Mouse (Mus musculus) stomach, embryonic 14.5 days (tissue): ENCODE measurements around the gene Elf1. TPM values are rescaled to one million over a fixed set of nuclear protein-coding genes. Genes with fewer than 3 reads are reported as not detected.

Source experiments
- ATAC-seq: fragments of 200-750 bp; cut with Nextera tagmentation; 2 replicates; pipeline ENCODE4 v1.8.0; 2017; ENCODE audit warnings: low read depth, moderate TSS enrichment; ENCODE audit not compliant: insufficient number of reproducible peaks, insufficient read depth, low FRiP score
- H3K27ac ChIP-seq: fragments of 300-500 bp; sonication (generic); 2 replicates; pipeline ENCODE4 v1.5.1; 2014; ENCODE audit warnings: mild to moderate bottlenecking, low read length, moderate library complexity, mixed read lengths
- H3K27me3 ChIP-seq: fragments of 300-500 bp; sonication (generic); 2 replicates; pipeline ENCODE4 v1.6.1; 2014; ENCODE audit warnings: low read length, control low read depth, mixed read lengths; ENCODE audit not compliant: control insufficient read depth, insufficient read depth
- H3K36me3 ChIP-seq: fragments of 300-500 bp; sonication (generic); 2 replicates; pipeline ENCODE4 v1.6.1; 2014; ENCODE audit warnings: mild to moderate bottlenecking, control low read depth, low read length, moderate library complexity, mixed read lengths; ENCODE audit not compliant: control insufficient read depth, insufficient read depth
- H3K4me1 ChIP-seq: fragments of 300-500 bp; sonication (generic); 2 replicates; pipeline ENCODE4 v1.6.1; 2014; ENCODE audit warnings: low read length, control low read depth, mixed read lengths; ENCODE audit not compliant: control insufficient read depth, insufficient read depth
- H3K4me2 ChIP-seq: fragments of 300-500 bp; sonication (generic); replicated peaks from 2 replicates; pipeline ENCODE4 v1.6.1; 2014; ENCODE audit warnings: low read depth, low read length, control low read depth
- H3K4me3 ChIP-seq: fragments of 300-500 bp; sonication (generic); 2 replicates; pipeline ENCODE4 v1.5.1; 2014; ENCODE audit warnings: low read depth, low read length, control low read depth
- H3K9ac ChIP-seq: fragments of 300-500 bp; sonication (generic); replicated peaks from 2 replicates; pipeline ENCODE4 v1.6.1; 2014; ENCODE audit warnings: low read depth, mild to moderate bottlenecking, control low read depth, low read length, moderate library complexity, mixed read lengths
- H3K9me3 ChIP-seq: fragments of 300-500 bp; sonication (generic); 2 replicates; pipeline ENCODE4 v1.6.1; 2016; ENCODE audit warnings: low read depth, low read length, control low read depth; ENCODE audit not compliant: control insufficient read depth
- WGBS: fragments of 180-500 bp; shearing (Covaris S2); extraction: QIAGEN DNeasy Blood & Tissue Kit; methylation state at CpG from one replicate; pipeline ENCODE4 v1.1.7; 2014; 5-methylcytosine and 5-hydroxymethylcytosine counted together
- polyA plus RNA-seq: library from polyadenylated mRNA; unstranded; fragments of >200 nt; fragmentation: Nextera tagmentation; extraction: Ambion mirVana; gene quantifications from 2 replicates; pipeline ENCODE4 v1.2.1, GENCODE M21; 2014

Gene Elf1
- polyA plus RNA-seq, 1 experiment from 2014 or later, result 25.8 TPM

DNA sequence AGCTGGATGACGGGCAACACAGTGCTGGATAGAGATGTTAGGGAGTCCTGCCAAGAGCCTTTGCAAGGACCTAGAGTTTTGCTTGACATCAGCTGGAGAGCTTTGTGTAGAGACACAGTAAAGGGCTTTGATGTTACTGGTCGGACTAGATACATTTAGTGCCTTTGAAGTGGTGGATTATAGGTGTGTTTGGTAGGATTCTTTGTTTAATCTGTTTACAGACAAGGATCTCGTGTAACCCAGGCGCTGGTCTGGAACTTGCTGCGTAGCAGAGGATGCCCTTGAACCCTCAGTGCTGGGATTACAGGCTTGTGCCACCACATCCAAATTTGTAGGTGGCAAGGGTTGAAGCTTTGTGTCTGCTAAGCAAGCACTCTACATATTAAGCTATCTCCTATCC is 113.1 kb downstream of the Elf1 start:
- no peak overlapping the region for H3K27ac ChIP-seq
- no peak for ATAC-seq
- H3K9ac ChIP-seq, result no peak overlapping the region
- H3K27me3 ChIP-seq, result no peaks in the 10 kb centered on the region
- H3K4me1 ChIP-seq, result no peaks in the 10 kb centered on the region
- 85% methylated on average over 5 of the region's 5 CpGs for WGBS
- no peak overlapping the region for H3K4me2 ChIP-seq
- peaks cover 13% of the 10 kb centered on the region for H3K36me3 ChIP-seq
- no peaks in the 10 kb centered on the region for H3K9me3 ChIP-seq
- no peak overlapping the region for H3K4me3 ChIP-seq

DNA sequence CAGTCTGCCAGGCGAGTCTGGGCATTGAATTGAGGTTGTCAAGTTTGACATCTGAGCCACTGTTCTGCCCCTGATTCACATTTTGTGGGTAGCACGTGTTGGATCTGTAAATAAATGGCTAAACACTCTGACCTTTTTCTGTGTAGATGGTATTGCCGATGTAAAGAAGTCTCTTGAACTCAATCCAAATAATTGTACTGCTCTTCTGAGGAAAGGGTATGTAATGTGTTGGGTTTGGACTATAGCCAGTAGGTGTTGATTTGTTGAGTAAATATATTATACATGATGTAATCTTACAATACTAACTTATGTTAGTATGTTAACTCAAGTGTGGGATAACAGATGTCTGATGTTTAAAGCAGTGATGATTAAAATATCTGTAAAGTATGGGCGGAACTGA is 115.6 kb downstream of the Elf1 start:
- ATAC-seq, result no peak
- no peak overlapping the region for H3K27ac ChIP-seq
- 75% methylated on average over 4 of the region's 4 CpGs for WGBS
- H3K9me3 ChIP-seq, result no peaks in the 10 kb centered on the region
- H3K4me1 ChIP-seq, result no peaks in the 10 kb centered on the region
- H3K4me3 ChIP-seq, result no peak overlapping the region
- no peak overlapping the region for H3K9ac ChIP-seq
- no peak overlapping the region for H3K4me2 ChIP-seq
- peaks cover 24% of the 10 kb centered on the region for H3K36me3 ChIP-seq
- H3K27me3 ChIP-seq, result no peaks in the 10 kb centered on the region

DNA sequence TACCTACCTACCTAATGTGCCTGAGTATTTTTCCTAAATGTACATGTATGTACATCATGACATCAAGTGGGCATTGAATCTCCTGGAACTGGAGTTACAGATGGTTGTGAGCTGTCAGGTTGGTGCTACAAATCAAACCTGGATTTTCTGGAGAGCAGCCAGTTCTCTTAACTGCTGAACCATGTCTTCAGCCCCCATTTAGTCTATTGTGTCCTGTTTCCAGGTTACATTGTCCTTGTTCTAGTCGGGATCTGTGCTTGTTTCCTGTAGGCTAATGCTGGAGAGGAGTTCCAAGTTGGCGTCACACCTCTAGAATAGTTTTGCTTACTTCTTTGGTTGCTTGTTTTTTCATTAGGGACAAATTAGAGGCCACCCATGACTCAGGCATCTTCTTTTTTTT is 124.9 kb downstream of the Elf1 start:
- no peak overlapping the region for H3K9ac ChIP-seq
- ATAC-seq, result no peak
- H3K36me3 ChIP-seq, result peaks cover 38% of the 10 kb centered on the region

GRCm38 (mm10) chr14:79606392-79606791 is 125.4 kb downstream of the Elf1 start:
- Histone ChIP-seq H3K9ac (no peak overlapping the region), H3K36me3 (peaks cover 39% of the 10 kb centered on the region), H3K27me3 (no peaks in the 10 kb centered on the region), H3K4me1 (no peaks in the 10 kb centered on the region), H3K27ac (no peak overlapping the region), H3K4me2 (no peak overlapping the region), H3K9me3 (no peaks in the 10 kb centered on the region), H3K4me3 (no peak overlapping the region)
- no peak for ATAC-seq
- WGBS, result 94% methylated on average over 6 of the region's 6 CpGs

More for the DNA sequence above, 124.9 kb downstream of the Elf1 start:
- no peak overlapping the region for H3K4me3 ChIP-seq
- no peaks in the 10 kb centered on the region for H3K27me3 ChIP-seq
- H3K4me2 ChIP-seq, result no peak overlapping the region
- 84% methylated on average over 2 of the region's 2 CpGs for WGBS
- no peaks in the 10 kb centered on the region for H3K4me1 ChIP-seq
- no peaks in the 10 kb centered on the region for H3K9me3 ChIP-seq
- H3K27ac ChIP-seq, result no peak overlapping the region

DNA sequence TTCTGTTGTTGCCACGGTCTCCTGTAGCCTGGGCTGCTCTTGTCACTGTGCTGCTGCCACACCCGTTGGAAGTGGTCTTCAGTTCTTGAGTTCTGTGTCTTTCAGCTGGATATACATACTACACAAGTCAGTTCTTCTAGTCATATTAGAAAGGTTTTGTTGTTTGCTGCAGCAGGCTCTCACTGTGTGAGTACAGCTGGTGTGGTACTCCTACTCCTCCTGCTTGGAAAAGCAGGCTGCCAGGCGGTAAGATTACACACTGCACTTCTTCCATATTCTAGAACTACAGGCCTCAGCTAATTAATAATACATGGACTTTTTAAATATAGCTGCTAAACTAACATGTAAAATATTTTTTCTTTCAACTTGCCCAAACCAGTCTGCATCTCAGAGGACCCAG is 125.9 kb downstream of the Elf1 start:
- Histone ChIP-seq H3K27ac (no peak overlapping the region), H3K9ac (no peak overlapping the region), H3K4me1 (no peaks in the 10 kb centered on the region), H3K27me3 (no peaks in the 10 kb centered on the region), H3K4me3 (no peak overlapping the region), H3K9me3 (no peaks in the 10 kb centered on the region), H3K4me2 (no peak overlapping the region), H3K36me3 (peaks cover 36% of the 10 kb centered on the region)
- 91% methylated on average over 3 of the region's 3 CpGs for WGBS
- no peak for ATAC-seq

- Histone ChIP-seq H3K4me3 (no peak overlapping the region), H3K4me2 (no peak overlapping the region), H3K9me3 (no peaks in the 10 kb centered on the region), H3K36me3 (peaks cover 34% of the 10 kb centered on the region), H3K27me3 (no peaks in the 10 kb centered on the region), H3K9ac (no peak overlapping the region), H3K4me1 (no peaks in the 10 kb centered on the region), H3K27ac (no peak overlapping the region)
- 93% methylated on average over 4 of the region's 4 CpGs for WGBS
- no peak for ATAC-seq
These were observed 126.4 kb downstream of the Elf1 start for GRCm38 (mm10) chr14:79607352-79607751.

DNA sequence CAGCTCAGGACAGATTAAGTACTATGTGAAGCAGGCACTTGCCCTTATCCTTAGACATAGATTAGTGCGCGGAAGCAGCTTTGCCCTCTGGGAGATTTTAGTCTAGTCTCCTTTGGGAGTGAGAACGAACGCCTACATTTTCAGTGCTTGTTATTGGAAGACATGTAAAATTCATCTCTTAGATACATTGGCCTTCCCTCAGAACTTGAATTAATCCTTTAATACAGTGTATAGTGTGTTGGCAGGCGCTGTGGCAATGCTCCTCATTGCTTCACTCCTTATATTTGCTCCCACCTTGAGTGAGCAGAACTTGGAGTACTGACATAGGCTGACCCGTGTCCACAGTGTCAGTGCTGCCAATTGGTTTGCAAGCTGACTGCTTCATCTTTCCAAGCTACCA is 127.3 kb downstream of the Elf1 start:
- ATAC-seq, result no peak

GRCm38 (mm10) chr14:79617121-79617828 is 136.3 kb downstream of the Elf1 start:
- Histone ChIP-seq H3K4me1 (no peaks in the 10 kb centered on the region), H3K4me3 (no peak overlapping the region), H3K27ac (no peak overlapping the region), H3K9me3 (no peaks in the 10 kb centered on the region), H3K36me3 (peaks cover 14% of the 10 kb centered on the region), H3K27me3 (no peaks in the 10 kb centered on the region), H3K9ac (no peak overlapping the region), H3K4me2 (no peak overlapping the region)
- no peak for ATAC-seq
- WGBS, result 88% methylated on average over 8 of the region's 8 CpGs

More for the DNA sequence above, 127.3 kb downstream of the Elf1 start:
- no peak overlapping the region for H3K9ac ChIP-seq
- no peak overlapping the region for H3K4me3 ChIP-seq
- H3K4me1 ChIP-seq, result no peaks in the 10 kb centered on the region
- H3K9me3 ChIP-seq, result no peaks in the 10 kb centered on the region
- 93% methylated on average over 6 of the region's 6 CpGs for WGBS
- H3K4me2 ChIP-seq, result no peak overlapping the region
- no peak overlapping the region for H3K27ac ChIP-seq
- H3K36me3 ChIP-seq, result peaks cover 37% of the 10 kb centered on the region
- no peaks in the 10 kb centered on the region for H3K27me3 ChIP-seq

GRCm38 (mm10) chr14:79619802-79620201 is 138.8 kb downstream of the Elf1 start:
- no peak overlapping the region for H3K4me2 ChIP-seq
- H3K9ac ChIP-seq, result no peak overlapping the region
- no peaks in the 10 kb centered on the region for H3K9me3 ChIP-seq
- no peak for ATAC-seq
- H3K27ac ChIP-seq, result no peak overlapping the region
- H3K4me1 ChIP-seq, result no peaks in the 10 kb centered on the region
- 94% methylated on average over 7 of the region's 7 CpGs for WGBS
- peaks cover 18% of the 10 kb centered on the region for H3K36me3 ChIP-seq
- H3K4me3 ChIP-seq, result no peak overlapping the region
- H3K27me3 ChIP-seq, result no peaks in the 10 kb centered on the region
